Mouse (Mus musculus) right cerebral cortex, postnatal 4 days (tissue): Measurements from ENCODE around the gene Chst13.

Experiments
- DNase-seq: peaks from one replicate; pipeline ENCODE4 v3.0.0-alpha.2; 2022

The Chst13 gene

DNA sequence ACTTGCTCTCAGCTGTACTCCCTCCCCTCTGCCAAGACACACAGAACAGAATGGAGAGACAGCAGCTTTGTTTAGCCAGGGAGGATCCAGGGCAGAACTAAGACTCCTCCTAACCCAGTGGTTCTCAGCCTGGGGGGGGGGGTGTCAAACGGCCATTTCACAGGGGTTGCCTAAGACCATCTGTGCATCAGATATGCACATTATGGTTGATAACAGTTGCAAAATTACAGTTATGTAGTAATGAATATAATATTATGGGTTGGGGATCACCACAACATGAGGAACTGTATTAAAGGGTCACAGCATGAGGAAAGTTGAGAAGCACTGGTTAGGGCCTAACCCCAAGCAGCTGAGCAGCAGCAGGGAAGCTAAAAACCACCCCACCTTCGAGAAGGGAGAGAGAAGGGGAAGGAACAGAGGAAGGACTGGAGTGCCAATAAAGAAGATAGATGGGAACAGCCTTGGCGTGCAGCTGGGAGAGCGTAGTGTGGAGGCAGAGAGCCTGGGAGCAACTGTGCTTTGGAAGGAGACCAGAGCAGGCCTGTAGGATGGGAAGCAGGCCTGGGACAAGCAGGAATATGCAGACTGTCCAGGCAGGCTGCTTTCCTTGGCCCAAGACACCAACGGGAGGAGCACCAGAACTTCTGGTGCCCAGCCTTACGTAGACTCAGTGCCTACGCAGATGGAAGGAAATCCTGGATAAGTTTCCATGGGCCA, 5.4 kb downstream of the Chst13 start:
- no peak for DNase-seq

DNA sequence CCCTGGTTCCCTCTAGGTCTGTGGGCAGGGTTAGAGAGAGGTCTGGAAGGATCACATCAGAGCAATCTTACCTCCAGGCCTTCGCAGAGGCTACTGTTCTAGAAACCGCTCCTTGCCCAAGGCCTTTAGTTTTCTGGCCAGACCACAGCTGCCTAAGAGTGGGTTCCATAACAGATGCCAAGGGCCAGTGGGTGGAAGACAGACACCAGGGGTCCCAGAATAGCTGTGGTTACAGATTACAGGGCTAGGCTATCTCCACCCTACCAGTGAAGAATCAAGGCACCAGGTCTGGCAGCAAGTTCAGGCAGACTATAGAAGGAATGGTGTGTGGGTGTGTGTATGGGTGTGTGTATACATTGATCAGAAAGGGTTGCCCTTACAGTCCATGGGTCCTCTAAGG, 6.0 kb downstream of the Chst13 start:
- no peak for DNase-seq

DNA sequence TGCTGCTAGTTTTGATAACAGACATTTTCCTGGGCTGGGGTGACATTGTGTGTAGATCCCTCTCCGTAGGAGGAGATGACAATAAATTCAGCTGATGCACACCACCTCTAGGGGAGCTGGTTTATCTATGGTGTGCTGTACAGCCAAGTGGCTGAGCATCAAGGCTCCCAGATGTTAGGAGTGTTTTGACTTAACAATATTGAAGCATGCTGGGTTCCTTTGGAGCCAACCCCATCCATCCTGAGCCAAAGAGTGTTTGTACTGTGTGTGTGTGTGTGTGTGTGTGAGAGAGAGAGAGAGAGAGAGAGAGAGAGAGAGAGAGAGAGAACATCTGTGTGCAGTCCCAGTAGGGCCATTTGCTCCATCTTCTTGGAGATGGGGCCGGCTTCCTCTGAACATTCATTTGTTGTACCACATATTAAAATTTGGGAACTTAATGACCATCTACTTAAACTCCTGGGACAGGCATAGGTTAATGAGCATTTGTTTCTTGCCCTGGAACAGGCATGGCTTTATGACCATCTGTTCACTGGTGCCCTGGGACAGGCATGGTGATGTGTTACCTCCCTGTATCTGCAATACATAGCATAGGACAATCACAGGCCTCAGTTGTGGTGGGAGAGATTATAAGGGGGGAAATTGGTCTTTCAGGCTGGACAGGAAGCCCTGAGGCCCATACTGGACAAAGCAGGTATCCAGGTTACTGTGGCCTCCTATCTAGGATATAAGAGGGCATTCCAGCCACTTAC, 7.3 kb downstream of the Chst13 start:
- DNase-seq, result no peak

DNA sequence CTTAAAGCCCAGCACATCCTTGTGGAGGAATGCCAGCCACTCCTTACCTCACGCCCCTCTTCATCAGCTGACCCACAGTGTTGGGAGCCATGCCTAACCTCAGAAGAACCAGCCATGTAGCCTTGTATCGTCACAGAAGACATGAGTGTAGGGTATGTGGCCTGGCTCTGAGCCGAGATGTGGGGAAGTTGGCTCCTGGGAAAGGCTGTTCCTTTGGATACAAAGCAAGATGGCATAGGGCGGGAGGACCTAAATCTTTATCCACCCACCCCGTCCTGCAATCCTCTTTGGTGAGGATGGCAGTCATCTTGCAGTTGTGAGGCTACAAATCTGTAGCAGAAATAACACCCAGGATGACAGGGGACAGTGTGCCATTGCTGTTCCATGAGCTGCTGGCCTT, 9.0 kb downstream of the Chst13 start:
- no peak for DNase-seq

DNA sequence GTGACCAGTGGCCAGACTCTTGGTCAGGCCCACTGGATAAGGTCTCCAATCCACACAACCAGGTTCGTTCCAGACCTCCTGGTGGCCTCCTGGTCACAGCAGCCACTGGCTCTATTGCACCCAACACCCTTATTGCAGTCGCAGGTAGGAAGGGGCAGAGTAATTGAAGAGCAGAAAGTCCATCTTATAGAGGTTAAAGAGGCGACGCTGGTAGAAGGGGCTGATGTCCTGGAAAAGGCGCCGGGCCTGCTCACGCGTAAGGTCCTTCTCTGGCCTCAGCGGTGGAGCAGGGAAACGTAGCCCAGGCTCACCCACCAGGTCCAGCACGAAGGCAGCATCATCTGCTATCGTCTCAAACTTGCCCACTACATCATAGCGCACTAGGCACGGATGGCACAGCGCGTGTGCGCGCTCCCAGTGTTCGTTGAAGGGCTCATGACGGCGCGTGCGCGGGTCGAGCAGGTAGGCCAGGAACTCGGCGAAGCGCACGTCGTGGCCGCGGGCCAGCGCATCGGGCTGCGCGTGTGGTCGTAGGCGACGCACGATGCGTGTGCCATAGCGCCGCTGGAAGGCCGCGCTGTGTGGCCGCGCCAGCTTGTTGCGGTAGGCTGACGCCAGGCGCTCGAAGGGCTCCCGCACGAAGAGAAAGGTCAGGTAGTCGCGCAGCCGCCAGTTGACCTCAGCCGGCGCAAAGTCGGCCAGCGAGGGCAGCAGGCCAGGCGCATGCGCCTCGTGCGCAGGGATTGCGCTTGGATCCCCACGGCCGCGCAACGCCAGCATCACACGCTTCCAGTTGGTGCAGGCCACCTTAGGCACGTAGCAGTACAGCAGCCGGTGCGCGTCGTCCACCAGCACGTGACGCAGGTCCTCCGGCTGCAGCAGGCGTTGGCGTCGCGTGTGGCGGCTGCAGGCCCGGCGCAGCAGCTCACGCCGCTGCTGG, 15.9 kb downstream of the Chst13 start:
- no peak for DNase-seq

DNA sequence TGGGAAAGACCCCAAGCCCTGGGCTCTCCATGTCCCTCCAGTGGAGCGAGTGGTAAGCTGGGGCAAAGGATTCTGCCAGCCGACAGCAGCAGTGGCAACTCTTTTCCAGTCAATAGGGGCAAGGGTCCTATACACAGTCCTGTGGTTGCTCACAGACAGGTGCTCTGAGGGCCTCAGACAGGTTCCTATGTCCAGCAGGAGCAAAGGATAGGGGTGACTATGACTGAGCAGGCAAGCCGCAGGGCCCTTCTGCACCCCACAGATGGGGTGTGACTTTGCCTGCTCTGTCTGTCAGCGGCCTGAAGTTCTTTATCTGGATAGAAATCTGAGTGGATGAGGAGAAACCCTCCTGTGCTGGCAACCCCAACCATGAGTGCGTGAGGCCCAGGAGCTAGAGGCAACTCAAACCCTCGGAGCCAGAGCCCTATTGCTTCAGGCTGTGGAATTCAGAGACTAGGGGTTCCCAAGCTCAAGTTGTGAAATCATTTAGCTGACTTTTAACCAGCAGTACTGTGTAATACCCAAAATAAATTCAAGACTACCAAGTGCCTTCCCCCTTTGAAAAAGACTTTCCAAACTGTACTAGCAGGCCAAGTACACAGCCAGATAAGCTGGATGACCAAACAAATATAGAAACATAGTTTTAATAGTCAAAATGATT, 18.5 kb downstream of the Chst13 start:
- DNase-seq, result no peak

DNA sequence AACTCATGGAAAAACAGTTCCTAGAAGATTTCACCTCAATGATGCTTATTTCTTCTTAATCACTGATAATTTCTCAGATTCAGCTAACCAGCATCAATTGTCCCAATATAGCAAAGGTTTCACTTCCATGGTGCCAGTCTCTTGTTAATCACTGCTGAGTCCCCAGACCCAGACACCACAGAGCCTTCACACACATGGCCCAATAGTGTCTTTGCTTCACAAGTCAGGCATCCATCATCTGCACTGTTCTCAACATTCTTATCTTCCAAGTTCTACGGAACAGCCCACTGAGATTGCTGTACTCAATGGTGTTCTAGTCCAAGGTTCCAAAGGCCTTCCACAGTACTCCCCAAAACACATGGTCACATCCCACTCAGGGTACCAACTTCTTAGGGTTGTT, 24.1 kb downstream of the Chst13 start, which contains the start of gene BC048671:
Gene BC048671 (plus strand): TSS at position 301 of the 400 bp plus-strand sequence.
- no peak for DNase-seq

DNA sequence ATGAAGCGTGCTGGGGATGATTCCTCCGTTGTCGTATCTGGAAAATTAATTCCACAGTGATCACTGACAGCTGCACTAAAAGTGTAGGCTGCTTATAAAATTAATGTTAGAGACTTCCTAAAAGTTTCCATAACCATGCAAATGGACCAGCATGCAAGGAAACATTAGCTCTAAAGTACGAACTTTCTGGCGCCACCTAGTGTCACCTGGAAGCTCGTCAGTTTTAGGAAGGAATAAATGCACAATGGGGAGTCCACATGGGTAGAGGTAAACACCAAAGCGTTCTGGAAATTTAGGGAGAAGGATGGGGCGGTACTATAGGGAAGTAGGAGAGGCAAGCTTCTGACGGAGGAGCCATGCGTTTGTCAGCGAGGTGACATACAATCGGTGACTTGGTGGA, 36.7 kb downstream of the Chst13 start:
- no peak for DNase-seq
